Mouse (Mus musculus) MEL (cell line): Measurements from ENCODE around the gene Dusp11.
"Not testable (repeated sequence)": the region's sequence is repeated elsewhere in the genome, so short reads cannot be mapped to it uniquely, and the experiment has no call there.

Source experiments
- CTCF ChIP-seq, 3 experiments: IDR thresholded peaks in 2 of 3; conservative IDR thresholded peaks in 1 of 3; 2 replicates each; pipeline ENCODE4 v1.5.1; 2011 to 2012; ENCODE audit warnings: low read length in 3 of 3, low read depth in 2 of 3, mild to moderate bottlenecking in 2 of 3, improper control_type of control experiment in 1 of 3, inconsistent platforms in 1 of 3, mixed read lengths in 1 of 3, moderate library complexity in 1 of 3; ENCODE audit not compliant: control insufficient read depth in 1 of 3, insufficient read depth in 1 of 3, poor library complexity in 1 of 3, severe bottlenecking in 1 of 3
- NRF1 ChIP-seq: IDR thresholded peaks from 2 replicates; pipeline ENCODE4 v1.6.1; 2014; ENCODE audit warnings: low read depth, mild to moderate bottlenecking, inconsistent platforms, low read length, improper control_type of control experiment, moderate library complexity; ENCODE audit not compliant: poor library complexity, insufficient read depth, severe bottlenecking
- POLR2A ChIP-seq, 2 experiments: IDR thresholded peaks; 2 replicates each; pipeline ENCODE4 v1.6.1; 2011 to 2012; ENCODE audit warnings: low read length in 2 of 2, mild to moderate bottlenecking in 2 of 2, control low read depth in 1 of 2, improper control_type of control experiment in 1 of 2, low read depth in 1 of 2, moderate library complexity in 1 of 2; ENCODE audit not compliant: control insufficient read depth in 1 of 2, insufficient read depth in 1 of 2, poor library complexity in 1 of 2
- UBTF ChIP-seq: IDR thresholded peaks from 2 replicates; pipeline ENCODE4 v1.6.1; 2012; ENCODE audit warnings: low read depth, mild to moderate bottlenecking, inconsistent platforms, low read length, improper control_type of control experiment, moderate library complexity, borderline replicate concordance; ENCODE audit not compliant: insufficient read depth
- USF2 ChIP-seq, 2 experiments: IDR thresholded peaks; 2 replicates each; pipeline ENCODE4 v1.6.1; 2011 to 2012; ENCODE audit warnings: improper control_type of control experiment in 2 of 2, low read length in 2 of 2, borderline replicate concordance in 1 of 2, inconsistent platforms in 1 of 2, low read depth in 1 of 2, mild to moderate bottlenecking in 1 of 2; ENCODE audit not compliant: insufficient read depth in 1 of 2

- TF ChIP-seq NRF1; UBTF; USF2 (IDR thresholded peaks at IDR 0.05; ENCODE audit: borderline replicate concordance in 1 of 2, insufficient read depth in 1 of 2, low read depth in 1 of 2, low read length in 2 of 2); POLR2A (IDR thresholded peaks at IDR 0.05; ENCODE audit: control insufficient read depth in 1 of 2, insufficient read depth in 1 of 2, low read depth in 1 of 2, low read length in 2 of 2, poor library complexity in 1 of 2); CTCF (IDR thresholded peaks at IDR 0.05 in 2 of 3, conservative IDR thresholded peaks at IDR 0.05 in 1 of 3; ENCODE audit: control insufficient read depth in 1 of 3, insufficient read depth in 1 of 3, low read depth in 2 of 3, low read length in 3 of 3, poor library complexity in 1 of 3, severe bottlenecking in 1 of 3): not testable (repeated sequence)
Observed at GRCm38 (mm10) chr6:85898596-85899475, 62.6 kb downstream of the Dusp11 start.
